Mouse (Mus musculus): ENCODE data around the gene Naa35.

- TF ChIP-seq CTCF (IDR thresholded peaks at IDR 0.05; ENCODE audit: low read depth, low read length) (no peak), POLR2A (IDR thresholded peaks at IDR 0.05; ENCODE audit: borderline replicate concordance, low read depth, low read length) (no peak)
Measured at GRCm38 (mm10) chr13:59624903-59625302, 39.8 kb downstream of the Naa35 start.

Data from bone marrow macrophage, adult 2 months (primary cell).